Mouse (Mus musculus) heart, embryonic 16.5 days (tissue): ENCODE results near the gene Cdkl3. TPM values are rescaled to one million over a fixed set of nuclear protein-coding genes. Genes with fewer than 3 reads are reported as not detected.

ENCODE experiments used
- ATAC-seq: fragments of 200-750 bp; cut with Nextera tagmentation; replicated peaks from 2 replicates; pipeline ENCODE4 v1.8.0; 2017; ENCODE audit warnings: moderate number of reproducible peaks; ENCODE audit not compliant: insufficient read depth, low FRiP score; ENCODE audit errors: extremely low read depth
- H3K27ac ChIP-seq: fragments of 300-500 bp; sonication (generic); 2 replicates; pipeline ENCODE4 v1.5.1; 2014; ENCODE audit warnings: mild to moderate bottlenecking, low read length, control low read depth, moderate library complexity
- H3K27me3 ChIP-seq: fragments of 300-500 bp; sonication (generic); 2 replicates; pipeline ENCODE4 v1.6.1; 2014; ENCODE audit warnings: low read length, mixed read lengths; ENCODE audit not compliant: control insufficient read depth, insufficient read depth
- H3K36me3 ChIP-seq: fragments of 300-500 bp; sonication (generic); 2 replicates; pipeline ENCODE4 v1.6.1; 2014; ENCODE audit not compliant: control insufficient read depth, insufficient read depth
- H3K4me1 ChIP-seq: fragments of 300-500 bp; sonication (generic); 2 replicates; pipeline ENCODE4 v1.6.1; 2014; ENCODE audit warnings: low read length, mixed read lengths; ENCODE audit not compliant: control insufficient read depth, insufficient read depth
- H3K4me2 ChIP-seq: fragments of 300-500 bp; sonication (generic); 2 replicates; pipeline ENCODE4 v1.6.1; 2014; ENCODE audit warnings: low read depth, mild to moderate bottlenecking, control low read depth, low read length
- H3K4me3 ChIP-seq: fragments of 300-500 bp; sonication (generic); 2 replicates; pipeline ENCODE4 v1.5.1; 2014; ENCODE audit warnings: mild to moderate bottlenecking, control low read depth, low read length
- H3K9ac ChIP-seq: fragments of 300-500 bp; sonication (generic); 2 replicates; pipeline ENCODE4 v1.6.1; 2014; ENCODE audit warnings: low read length, control low read depth
- H3K9me3 ChIP-seq: fragments of 300-500 bp; sonication (generic); replicated peaks from 2 replicates; pipeline ENCODE4 v1.6.1; 2016; ENCODE audit warnings: low read length; ENCODE audit not compliant: control insufficient read depth
- WGBS: fragments of 180-500 bp; shearing (Covaris S2); extraction: QIAGEN DNeasy Blood & Tissue Kit; methylation state at CpG from one replicate; pipeline ENCODE4 v1.1.7; 2014; 5-methylcytosine and 5-hydroxymethylcytosine counted together
- microRNA-seq: library from miRNA; unstranded; fragments of <30 nt; microRNA quantifications from one replicate; pipeline ENCODE4, GENCODE M21; 2017
- polyA plus RNA-seq: library from polyadenylated mRNA; unstranded; fragments of >200 nt; fragmentation: Nextera tagmentation; extraction: Ambion mirVana; gene quantifications from 2 replicates; pipeline ENCODE4 v1.2.1, GENCODE M21; 2015

Gene Cdkl3
- polyA plus RNA-seq, 1 experiment from 2014 or later = 12.7 TPM

GRCm38 (mm10) chr11:52128316-52129061, 124.5 kb downstream of the Cdkl3 start:
- Histone ChIP-seq H3K4me3 (no peak overlapping the region), H3K36me3 (peaks cover 24% of the 10 kb centered on the region), H3K27ac (no peak overlapping the region), H3K4me1 (peaks cover 17% of the 10 kb centered on the region), H3K9ac (no peak overlapping the region), H3K27me3 (no peaks in the 10 kb centered on the region), H3K9me3 (no peaks in the 10 kb centered on the region), H3K4me2 (no peak overlapping the region)
- ATAC-seq = no peak
- WGBS = 62% methylated on average over 5 of the region's 5 CpGs

GRCm38 (mm10) chr11:52129171-52129570, 125.2 kb downstream of the Cdkl3 start:
- no peak overlapping the region for H3K4me2 ChIP-seq
- 29% methylated on average over 3 of the region's 3 CpGs for WGBS
- no peak overlapping the region for H3K4me3 ChIP-seq
- peak overlapping the region; percentile 73 for H3K27ac ChIP-seq
- peaks cover 19% of the 10 kb centered on the region for H3K36me3 ChIP-seq
- no peak for ATAC-seq
- peaks cover 2% of the 10 kb centered on the region; the same call in 1 of the 2 replicates for H3K9me3 ChIP-seq
- no peak overlapping the region for H3K9ac ChIP-seq
- H3K4me1 ChIP-seq = peaks cover 17% of the 10 kb centered on the region
- H3K27me3 ChIP-seq = no peaks in the 10 kb centered on the region

- no peak overlapping the region for H3K4me3 ChIP-seq
- H3K27me3 ChIP-seq = no peaks in the 10 kb centered on the region
- H3K4me2 ChIP-seq = no peak overlapping the region
- no peak overlapping the region for H3K9ac ChIP-seq
- peaks cover 13% of the 10 kb centered on the region for H3K36me3 ChIP-seq
- WGBS = 56% methylated on average over 10 of the region's 10 CpGs
- H3K27ac ChIP-seq = peak overlapping the region; percentile 73
- ATAC-seq = no peak
- peaks cover 17% of the 10 kb centered on the region for H3K4me1 ChIP-seq
- peaks cover 3% of the 10 kb centered on the region; the same call in 1 of the 2 replicates for H3K9me3 ChIP-seq
Measured at GRCm38 (mm10) chr11:52129621-52130450, 125.8 kb downstream of the Cdkl3 start.

GRCm38 (mm10) chr11:52130451-52131068, 126.5 kb downstream of the Cdkl3 start:
- Histone ChIP-seq H3K4me1 (peaks cover 17% of the 10 kb centered on the region), H3K4me2 (no peak overlapping the region), H3K9me3 (peaks cover 3% of the 10 kb centered on the region; the same call in 1 of the 2 replicates), H3K27ac (no peak overlapping the region; the same call in 1 of the 2 replicates), H3K9ac (no peak overlapping the region), H3K27me3 (no peaks in the 10 kb centered on the region), H3K4me3 (no peak overlapping the region), H3K36me3 (peaks cover 8% of the 10 kb centered on the region)
- WGBS = 80% methylated on average over 7 of the region's 7 CpGs
- no peak for ATAC-seq

Small RNA genes within 50 kb of the gene (microRNA-seq; reads per million reads assigned to microRNA genes)
- gene Gm24157 (not detected), gene Mir3061 (24.2 reads per million, percentile 36 among the genes with 10 or more reads in this experiment)

Other genes with a start within 250 kb of the Cdkl3 start
- gene Sec24a, start 240.6 kb upstream of the Cdkl3 start, polyA plus RNA-seq = 9.7 and 10.7 TPM in 2 replicates
- 136 and 138 TPM in 2 replicates for gene Sar1b, start 240.5 kb upstream of the Cdkl3 start, polyA plus RNA-seq
- gene Jade2, start 146.6 kb upstream of the Cdkl3 start, polyA plus RNA-seq = 1.4 and 1.6 TPM in 2 replicates
- gene Cdkn2aipnl, start 36.6 kb upstream of the Cdkl3 start, polyA plus RNA-seq = 73.0 and 81.1 TPM in 2 replicates
- 278 and 286 TPM in 2 replicates for gene Ube2b, start 3.5 kb upstream of the Cdkl3 start, polyA plus RNA-seq
- gene Ppp2ca, start 94.5 kb downstream of the Cdkl3 start, polyA plus RNA-seq = 67.3 and 71.3 TPM in 2 replicates
- gene Olfr1373, start 141.3 kb downstream of the Cdkl3 start, polyA plus RNA-seq = not detected in 2 replicates
- gene Olfr1371, start 209.8 kb downstream of the Cdkl3 start, polyA plus RNA-seq = not detected in 2 replicates
- 476 and 507 TPM in 2 replicates for gene Skp1a, start 227.8 kb downstream of the Cdkl3 start, polyA plus RNA-seq